Mouse (Mus musculus): ENCODE measurements around the gene Stub1. TPM values are rescaled to one million over a fixed set of nuclear protein-coding genes. Genes with fewer than 3 reads are reported as not detected.

Gene Stub1
- polyA plus RNA-seq, 1 experiment from 2014 or later = 336 TPM

DNA sequence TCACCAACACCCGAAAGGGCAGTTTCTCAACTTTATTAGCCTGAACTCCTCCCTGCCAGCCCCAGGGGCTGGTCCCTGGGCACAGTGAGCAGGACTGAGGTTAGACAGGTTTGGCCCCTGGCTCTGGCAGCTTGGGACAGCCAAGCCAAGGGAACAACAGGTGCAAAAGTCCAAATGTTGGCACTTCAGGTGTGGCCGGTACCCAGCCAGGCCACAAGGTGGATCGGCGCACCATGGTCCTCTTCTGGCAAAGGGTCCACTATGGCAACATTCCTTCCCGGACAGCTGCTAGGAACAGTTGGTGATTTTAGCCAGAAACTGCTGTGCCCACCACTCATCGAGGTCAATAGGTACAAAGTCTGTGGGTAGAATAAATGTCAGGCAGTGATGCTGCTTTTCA, 30.5 kb upstream of the Stub1 start:
- H3K4me3 ChIP-seq (replicated peaks; ENCODE audit: low read length) = no peak overlapping the region
- H3K36me3 ChIP-seq (replicated peaks; ENCODE audit: control insufficient read depth, insufficient read depth) = no peaks in the 10 kb centered on the region
- no peak overlapping the region for H3K27ac ChIP-seq
- no peak overlapping the region for H3K9ac ChIP-seq
- H3K4me2 ChIP-seq (replicated peaks) = no peak overlapping the region
- no peaks in the 10 kb centered on the region for H3K27me3 ChIP-seq (ENCODE audit: control insufficient read depth, insufficient read depth, low read length)
- ATAC-seq (ENCODE audit: low FRiP score) = no peak
- DNase-seq (ENCODE audit: low spot score) = no peak
- peaks cover 21% of the 10 kb centered on the region for H3K4me1 ChIP-seq (replicated peaks; ENCODE audit: control insufficient read depth, insufficient read depth, low read length)
- WGBS = 90% methylated on average over 6 of the region's 6 CpGs
- H3K9me3 ChIP-seq (ENCODE audit: control insufficient read depth, low read length) = no peaks in the 10 kb centered on the region

DNA sequence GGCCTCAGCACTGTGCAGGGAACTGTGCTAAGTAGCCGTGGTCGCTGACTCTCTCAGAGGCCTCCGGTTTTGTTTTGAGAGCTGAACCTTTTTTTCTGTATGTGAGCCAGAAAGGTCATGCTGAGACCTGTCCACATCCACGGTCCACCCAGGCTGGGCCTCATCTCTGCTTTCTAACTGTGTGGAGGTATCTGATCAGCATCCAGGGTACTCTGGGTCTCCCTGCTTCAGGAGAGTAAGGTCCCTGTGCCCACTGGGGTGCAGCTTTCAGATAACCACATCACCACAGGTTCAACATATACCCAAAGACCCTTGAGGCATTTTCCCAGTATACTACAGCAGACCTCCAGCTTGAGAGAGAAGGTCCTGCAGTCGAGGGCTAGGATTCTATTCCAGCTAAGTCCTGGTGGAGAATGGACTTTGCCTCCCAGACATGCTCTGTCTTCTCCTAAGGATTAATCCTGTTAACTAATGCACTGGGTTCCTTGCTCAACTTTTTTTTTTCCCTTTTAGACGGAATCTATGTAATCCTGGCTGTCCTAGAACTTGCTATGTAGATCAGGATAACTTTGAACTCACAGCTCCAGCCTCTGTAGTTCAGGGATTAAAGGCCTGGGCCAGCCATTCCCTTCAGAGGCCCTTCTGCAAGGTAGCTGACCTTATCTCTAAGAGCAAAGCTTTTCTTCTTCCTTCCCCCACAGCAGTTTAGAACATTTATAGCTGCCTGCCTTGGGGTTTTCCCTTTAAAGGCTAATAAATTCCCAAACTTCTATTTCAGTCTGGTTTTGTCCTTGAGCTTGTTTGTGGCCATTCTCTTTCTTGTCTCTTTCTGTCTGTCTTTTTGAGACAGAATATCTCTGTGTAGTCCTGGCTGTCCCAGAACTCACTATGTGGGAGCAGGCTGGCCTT, 28.8 kb upstream of the Stub1 start:
- 13% methylated on average over 6 of the region's 6 CpGs for WGBS
- Histone ChIP-seq H3K4me2 (replicated peaks) (peak overlapping the region; percentile 94), H3K4me3 (replicated peaks; ENCODE audit: low read length) (peak overlapping the region; percentile 68), H3K9ac (peak overlapping the region; percentile 83), H3K27ac (peak overlapping the region; percentile 90), H3K4me1 (replicated peaks; ENCODE audit: control insufficient read depth, insufficient read depth, low read length) (peaks cover 14% of the 10 kb centered on the region), H3K9me3 (ENCODE audit: control insufficient read depth, low read length) (no peaks in the 10 kb centered on the region), H3K36me3 (replicated peaks; ENCODE audit: control insufficient read depth, insufficient read depth) (no peaks in the 10 kb centered on the region), H3K27me3 (ENCODE audit: control insufficient read depth, insufficient read depth, low read length) (no peaks in the 10 kb centered on the region)
- DNase-seq (ENCODE audit: low spot score) = no peak
- no peak; the same call in 1 of the 2 replicates for ATAC-seq (ENCODE audit: low FRiP score)

DNA sequence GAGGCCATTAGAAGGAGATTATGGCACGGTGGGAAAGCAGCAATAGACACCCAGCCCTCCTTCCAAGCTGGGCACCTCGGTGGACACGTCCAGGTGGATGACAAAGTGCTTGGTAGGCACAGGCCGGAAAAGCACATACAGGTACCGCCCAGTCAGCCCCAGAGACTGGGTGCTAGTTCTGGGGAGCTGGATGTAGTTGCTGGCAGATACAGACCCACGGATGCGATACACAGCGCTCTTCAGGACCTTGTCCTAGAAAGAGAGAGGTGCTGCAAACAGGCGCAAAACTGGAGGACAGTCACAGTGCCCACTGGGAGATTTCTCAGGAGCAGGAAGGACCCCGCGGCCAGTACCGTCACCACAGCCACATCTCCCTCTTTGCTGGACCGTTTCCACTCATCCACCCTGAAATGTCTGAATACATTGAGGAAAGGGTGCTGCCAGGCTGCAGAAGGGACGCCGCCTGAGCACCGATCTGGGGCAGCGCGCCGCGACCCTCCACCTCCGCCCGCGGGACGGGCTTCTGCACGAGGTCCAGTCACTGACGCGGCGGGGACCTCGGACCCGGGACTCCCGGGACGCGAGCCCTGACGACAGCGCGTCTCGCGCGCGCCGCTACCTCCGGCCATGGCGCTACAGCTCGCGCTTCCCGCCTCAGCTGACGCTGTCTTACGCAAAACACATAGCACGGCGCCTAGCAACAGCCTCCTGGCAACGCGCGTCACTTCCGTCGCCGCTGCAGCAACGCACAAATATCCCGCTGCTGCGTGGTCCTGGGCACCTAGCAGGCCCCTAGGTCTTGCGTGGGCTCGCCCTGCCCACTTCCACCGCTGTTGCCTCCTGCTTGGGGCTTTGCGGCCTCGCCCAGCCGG, 27.9 kb upstream of the Stub1 start, which contains the start of gene Wdr90:
Gene Wdr90, minus strand, starts transcription at position 670 of the 872 bp plus-strand sequence.
- WGBS = 4% methylated on average over 61 of the region's 65 CpGs
- peaks cover 14% of the 10 kb centered on the region for H3K4me1 ChIP-seq (replicated peaks; ENCODE audit: control insufficient read depth, insufficient read depth, low read length)
- no peaks in the 10 kb centered on the region for H3K9me3 ChIP-seq (ENCODE audit: control insufficient read depth, low read length)
- peak within 1 kb of the TSS; percentile 94 for H3K4me2 ChIP-seq (replicated peaks)
- H3K4me3 ChIP-seq (replicated peaks; ENCODE audit: low read length) = peak within 1 kb of the TSS; percentile 68
- no peaks in the 10 kb centered on the region for H3K36me3 ChIP-seq (replicated peaks; ENCODE audit: control insufficient read depth, insufficient read depth)
- ATAC-seq (ENCODE audit: low FRiP score) (peak; percentile 93), DNase-seq (ENCODE audit: low spot score) (peak; percentile 95)
- no peaks in the 10 kb centered on the region for H3K27me3 ChIP-seq (ENCODE audit: control insufficient read depth, insufficient read depth, low read length)
- peak within 1 kb of the TSS; percentile 83 for H3K9ac ChIP-seq
- peak within 1 kb of the TSS; percentile 90 for H3K27ac ChIP-seq

DNA sequence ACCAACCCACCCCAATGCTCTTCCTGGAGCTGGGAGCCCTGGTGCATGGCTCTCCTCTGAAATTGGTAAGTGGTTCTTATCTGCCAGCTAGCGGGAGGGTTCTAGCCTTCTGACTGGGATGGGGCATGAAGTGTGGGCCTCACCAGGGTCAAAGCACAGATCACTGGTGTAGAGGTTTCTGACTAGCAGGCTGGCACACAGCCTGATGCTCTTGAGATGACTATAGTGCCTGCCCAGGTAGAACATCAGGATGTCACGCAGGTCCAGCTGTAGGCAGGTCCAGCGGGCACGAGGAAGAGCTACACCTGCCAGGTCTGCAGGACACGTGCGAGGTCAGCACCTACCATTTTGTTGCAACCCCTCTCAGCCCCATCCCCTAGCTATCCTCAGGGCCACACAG, 27.0 kb upstream of the Stub1 start:
- no peak overlapping the region for H3K27ac ChIP-seq
- peaks cover 14% of the 10 kb centered on the region for H3K4me1 ChIP-seq (replicated peaks; ENCODE audit: control insufficient read depth, insufficient read depth, low read length)
- H3K4me3 ChIP-seq (replicated peaks; ENCODE audit: low read length) = peak overlapping the region; percentile 68; the same call in 1 of the 2 replicates
- H3K36me3 ChIP-seq (replicated peaks; ENCODE audit: control insufficient read depth, insufficient read depth) = no peaks in the 10 kb centered on the region
- peak overlapping the region; percentile 94 for H3K4me2 ChIP-seq (replicated peaks)
- H3K27me3 ChIP-seq (ENCODE audit: control insufficient read depth, insufficient read depth, low read length) = no peaks in the 10 kb centered on the region
- DNase-seq (ENCODE audit: low spot score) (no peak), ATAC-seq (ENCODE audit: low FRiP score) (no peak)
- H3K9ac ChIP-seq = peak overlapping the region; percentile 83; the same call in 1 of the 2 replicates
- 94% methylated on average over 6 of the region's 6 CpGs for WGBS
- no peaks in the 10 kb centered on the region for H3K9me3 ChIP-seq (ENCODE audit: control insufficient read depth, low read length)

DNA sequence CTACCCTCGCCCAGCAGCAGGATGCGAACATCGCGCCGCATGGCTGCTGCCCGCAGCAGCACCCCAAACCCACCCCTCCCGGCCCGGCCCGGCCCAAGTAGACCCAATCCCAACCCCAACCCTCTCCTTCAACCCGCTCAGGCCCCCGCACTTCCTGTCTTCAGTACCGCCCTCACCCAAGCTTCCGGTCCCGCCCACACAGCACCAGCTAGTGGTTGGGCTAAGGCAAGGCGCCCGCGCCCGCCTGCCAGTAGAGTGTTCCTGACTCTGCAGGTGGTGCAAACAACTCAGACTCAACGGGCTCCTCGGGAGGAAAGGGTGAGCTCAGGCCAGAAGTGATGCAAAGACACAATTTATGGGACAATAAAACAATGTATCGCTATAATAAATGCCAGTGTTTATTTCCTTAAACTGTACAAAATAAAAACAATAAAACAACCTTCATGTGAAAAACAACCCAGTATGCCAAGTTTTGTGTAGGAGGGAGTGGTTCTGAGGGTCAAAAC, 11.2 kb upstream of the Stub1 start, which contains the start of gene Rhot2:
Gene Rhot2, minus strand, starts transcription at position 456 of the 506 bp plus-strand sequence.
- Histone ChIP-seq H3K9ac (peak within 1 kb of the TSS; percentile 86), H3K9me3 (ENCODE audit: control insufficient read depth, low read length) (no peaks in the 10 kb centered on the region), H3K4me1 (replicated peaks; ENCODE audit: control insufficient read depth, insufficient read depth, low read length) (peaks cover 9% of the 10 kb centered on the region; the same call in 1 of the 2 replicates), H3K4me3 (replicated peaks; ENCODE audit: low read length) (peak within 1 kb of the TSS; percentile 82), H3K36me3 (replicated peaks; ENCODE audit: control insufficient read depth, insufficient read depth) (peaks cover 54% of the 10 kb centered on the region), H3K27me3 (ENCODE audit: control insufficient read depth, insufficient read depth, low read length) (no peaks in the 10 kb centered on the region), H3K4me2 (replicated peaks) (peak within 1 kb of the TSS; percentile 95), H3K27ac (peak within 1 kb of the TSS; percentile 66)
- DNase-seq (ENCODE audit: low spot score) = peak; percentile 89
- peak; percentile 94 for ATAC-seq (ENCODE audit: low FRiP score)
- under 1% methylated on average over 20 of the region's 21 CpGs for whole genome bisulfite sequencing

DNA sequence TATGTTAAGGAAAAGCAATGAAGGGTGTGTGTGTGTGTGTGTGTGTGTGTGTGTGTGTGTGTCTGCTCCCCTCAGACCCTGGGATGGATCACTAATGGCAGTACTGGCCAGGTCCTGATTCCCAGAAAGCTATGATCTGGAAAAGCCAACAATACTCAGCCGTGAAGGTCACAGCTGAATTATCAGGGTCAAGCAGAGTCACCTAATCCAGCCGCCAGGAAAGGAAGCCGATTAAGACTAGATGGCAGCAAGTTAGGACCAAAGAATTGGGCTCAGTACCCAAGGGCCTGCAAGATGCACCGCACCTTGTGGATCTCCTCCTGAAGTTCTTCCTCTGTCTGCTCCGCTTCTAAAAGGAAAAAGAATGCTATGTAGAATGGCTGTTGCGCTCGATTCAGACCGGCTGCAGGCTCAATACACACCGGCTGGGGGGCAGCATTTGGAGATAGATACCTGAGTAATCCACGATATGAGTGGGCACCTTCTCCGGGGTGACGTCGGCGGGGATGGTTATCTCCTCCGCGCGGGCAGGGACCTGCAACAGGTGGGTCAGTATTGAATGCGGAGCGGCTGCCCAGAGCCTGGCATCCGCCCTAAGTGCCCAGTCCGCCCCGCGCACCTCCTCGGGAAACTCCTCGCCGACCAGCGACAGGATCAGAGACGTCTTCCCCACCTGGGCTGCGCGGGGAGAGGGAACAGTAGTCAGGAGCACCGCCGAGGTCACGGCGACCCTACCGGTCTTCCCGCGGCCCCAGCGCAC, 10.6 kb upstream of the Stub1 start:
- peak overlapping the region; percentile 86 for H3K9ac ChIP-seq
- H3K36me3 ChIP-seq (replicated peaks; ENCODE audit: control insufficient read depth, insufficient read depth) = peaks cover 54% of the 10 kb centered on the region
- H3K4me2 ChIP-seq (replicated peaks) = peak overlapping the region; percentile 95
- peaks cover 9% of the 10 kb centered on the region; the same call in 1 of the 2 replicates for H3K4me1 ChIP-seq (replicated peaks; ENCODE audit: control insufficient read depth, insufficient read depth, low read length)
- WGBS = 4% methylated on average over 37 of the region's 38 CpGs
- no peaks in the 10 kb centered on the region for H3K9me3 ChIP-seq (ENCODE audit: control insufficient read depth, low read length)
- no peak for DNase-seq (ENCODE audit: low spot score)
- no peaks in the 10 kb centered on the region for H3K27me3 ChIP-seq (ENCODE audit: control insufficient read depth, insufficient read depth, low read length)
- ATAC-seq (ENCODE audit: low FRiP score) = peak; percentile 42
- peak overlapping the region; percentile 66 for H3K27ac ChIP-seq
- peak overlapping the region; percentile 82 for H3K4me3 ChIP-seq (replicated peaks; ENCODE audit: low read length)

DNA sequence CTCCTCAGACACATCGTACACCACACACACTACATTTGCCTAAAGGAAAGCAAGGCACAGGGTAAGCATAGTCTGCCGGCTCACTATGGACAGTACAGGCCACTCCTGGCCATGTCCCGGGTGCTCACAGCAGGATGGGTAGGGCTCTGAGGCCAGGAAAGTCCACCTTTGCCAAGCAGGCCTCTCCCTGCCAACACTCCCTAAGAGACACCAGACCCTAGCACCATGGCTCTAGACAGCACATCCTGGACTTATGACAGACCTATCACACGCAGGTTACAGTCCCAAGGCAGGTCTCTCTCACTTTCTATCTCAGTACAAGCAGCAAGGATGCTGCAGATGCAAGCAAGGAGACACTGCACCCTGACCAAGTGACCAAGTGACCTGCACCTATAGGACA, 9.9 kb upstream of the Stub1 start:
- Histone ChIP-seq H3K4me3 (replicated peaks; ENCODE audit: low read length) (peak overlapping the region; percentile 82), H3K27ac (no peak overlapping the region), H3K9me3 (ENCODE audit: control insufficient read depth, low read length) (no peaks in the 10 kb centered on the region), H3K36me3 (replicated peaks; ENCODE audit: control insufficient read depth, insufficient read depth) (peaks cover 57% of the 10 kb centered on the region), H3K9ac (0 out of 2 replicates have a peak overlapping the region, but pooled peaks have one; percentile 20), H3K4me1 (replicated peaks; ENCODE audit: control insufficient read depth, insufficient read depth, low read length) (peaks cover 10% of the 10 kb centered on the region; the same call in 1 of the 2 replicates), H3K27me3 (ENCODE audit: control insufficient read depth, insufficient read depth, low read length) (no peaks in the 10 kb centered on the region), H3K4me2 (replicated peaks) (peak overlapping the region; percentile 95)
- ATAC-seq (ENCODE audit: low FRiP score) (no peak), DNase-seq (ENCODE audit: low spot score) (no peak)
- WGBS = 94% methylated on average over 4 of the region's 4 CpGs

DNA sequence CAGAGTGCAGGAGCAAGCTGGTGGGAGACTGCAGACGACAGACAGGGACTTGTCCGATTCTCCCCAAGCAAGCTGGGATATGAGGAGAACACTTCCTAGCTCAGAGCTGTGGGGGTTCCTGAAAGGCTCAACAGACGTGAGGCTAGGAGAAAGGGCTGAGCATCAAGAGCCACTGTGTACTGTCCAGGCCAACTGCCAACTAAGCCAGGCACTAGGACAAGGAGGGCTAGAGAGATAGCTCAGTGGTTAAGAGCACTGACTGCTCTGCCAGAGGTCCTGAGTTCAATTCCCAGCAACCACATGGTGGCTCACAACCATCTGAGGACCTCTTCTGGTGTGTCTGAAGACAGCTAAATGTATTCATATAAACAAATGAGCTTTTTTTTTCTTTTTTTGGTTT, 9.3 kb upstream of the Stub1 start:
- DNase-seq (ENCODE audit: low spot score) (no peak), ATAC-seq (ENCODE audit: low FRiP score) (no peak)
- no peaks in the 10 kb centered on the region for H3K9me3 ChIP-seq (ENCODE audit: control insufficient read depth, low read length)
- peaks cover 16% of the 10 kb centered on the region for H3K4me1 ChIP-seq (replicated peaks; ENCODE audit: control insufficient read depth, insufficient read depth, low read length)
- peaks cover 56% of the 10 kb centered on the region for H3K36me3 ChIP-seq (replicated peaks; ENCODE audit: control insufficient read depth, insufficient read depth)
- H3K27ac ChIP-seq = no peak overlapping the region
- 85% methylated on average over 3 of the region's 3 CpGs for WGBS
- no peak overlapping the region for H3K4me3 ChIP-seq (replicated peaks; ENCODE audit: low read length)
- H3K4me2 ChIP-seq (replicated peaks) = no peak overlapping the region
- no peak overlapping the region for H3K9ac ChIP-seq
- H3K27me3 ChIP-seq (ENCODE audit: control insufficient read depth, insufficient read depth, low read length) = no peaks in the 10 kb centered on the region
